Mouse (Mus musculus) intestine, embryonic 15.5 days (tissue): ENCODE measurements around the gene Hsd17b7. TPM values are rescaled to one million over a fixed set of nuclear protein-coding genes. Genes with fewer than 3 reads are reported as not detected.

ENCODE experiments used
- ATAC-seq: fragments of 200-750 bp; cut with Nextera tagmentation; 2 replicates; pipeline ENCODE4 v1.8.0; 2017; ENCODE audit warnings: moderate TSS enrichment, moderate library complexity
- H3K27ac ChIP-seq: fragments of 300-500 bp; sonication (generic); 2 replicates; pipeline ENCODE4 v1.5.1; 2015; ENCODE audit warnings: mild to moderate bottlenecking, inconsistent platforms
- H3K27me3 ChIP-seq: fragments of 300-500 bp; sonication (generic); replicated peaks from 2 replicates; pipeline ENCODE4 v1.6.1; 2015; ENCODE audit warnings: inconsistent platforms
- H3K36me3 ChIP-seq: fragments of 300-500 bp; sonication (generic); 2 replicates; pipeline ENCODE4 v1.6.1; 2015; ENCODE audit warnings: inconsistent platforms
- H3K4me1 ChIP-seq: fragments of 300-500 bp; sonication (generic); replicated peaks from 2 replicates; pipeline ENCODE4 v1.6.1; 2015; ENCODE audit warnings: inconsistent platforms
- H3K4me2 ChIP-seq: fragments of 300-500 bp; sonication (generic); replicated peaks from 2 replicates; pipeline ENCODE4 v1.6.1; 2015; ENCODE audit warnings: mild to moderate bottlenecking, inconsistent platforms
- H3K4me3 ChIP-seq: fragments of 300-500 bp; sonication (generic); replicated peaks from 2 replicates; pipeline ENCODE4 v1.5.1; 2015; ENCODE audit warnings: inconsistent platforms
- H3K9ac ChIP-seq: fragments of 300-500 bp; sonication (generic); 2 replicates; pipeline ENCODE4 v1.6.1; 2015; ENCODE audit warnings: inconsistent platforms
- H3K9me3 ChIP-seq: fragments of 300-500 bp; sonication (generic); 2 replicates; pipeline ENCODE4 v1.6.1; 2016; ENCODE audit warnings: inconsistent platforms
- WGBS: fragments of 180-500 bp; shearing (Covaris S2); methylation state at CpG from one replicate; pipeline ENCODE4 v1.1.7; 2015; 5-methylcytosine and 5-hydroxymethylcytosine counted together
- polyA plus RNA-seq: library from polyadenylated mRNA; unstranded; fragments of >200 nt; fragmentation: Nextera tagmentation; extraction: Ambion mirVana; gene quantifications from 2 replicates; pipeline ENCODE4 v1.2.1, GENCODE M21; 2015

Hsd17b7 gene
- polyA plus RNA-seq, 1 experiment from 2014 or later, result 27.1 TPM

GRCm38 (mm10) chr1:169909659-169910058 is 59.4 kb downstream of the Hsd17b7 start:
- H3K27ac ChIP-seq, result no peak overlapping the region
- H3K4me2 ChIP-seq, result no peak overlapping the region
- no peak overlapping the region for H3K4me3 ChIP-seq
- H3K27me3 ChIP-seq, result no peaks in the 10 kb centered on the region
- no peaks in the 10 kb centered on the region for H3K9me3 ChIP-seq
- H3K9ac ChIP-seq, result no peak overlapping the region
- no peaks in the 10 kb centered on the region for H3K4me1 ChIP-seq
- no peak for ATAC-seq
- H3K36me3 ChIP-seq, result no peaks in the 10 kb centered on the region
- 89% methylated on average over 6 of the region's 6 CpGs for WGBS

DNA sequence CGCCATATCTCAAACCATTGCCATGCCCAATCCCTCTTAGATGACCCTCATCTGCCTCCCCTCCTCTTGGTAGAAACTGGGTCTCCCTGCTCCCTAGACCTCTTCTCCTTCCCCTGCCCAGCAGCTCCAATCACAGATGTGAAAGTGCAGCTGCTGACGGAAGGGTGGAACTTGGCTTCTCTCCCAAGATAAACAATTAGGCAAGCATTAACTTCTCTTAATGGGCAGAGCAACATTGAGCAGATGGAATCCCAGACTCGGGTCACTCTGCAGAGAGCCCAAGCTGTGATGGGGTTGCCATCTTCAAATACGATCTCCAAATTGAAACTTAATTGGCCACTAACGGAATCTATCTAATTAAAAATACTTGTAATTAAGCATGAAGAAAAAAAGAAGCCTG is 59.9 kb downstream of the Hsd17b7 start:
- 67% methylated on average over 5 of the region's 5 CpGs for WGBS
- Histone ChIP-seq H3K36me3 (no peaks in the 10 kb centered on the region), H3K4me1 (no peaks in the 10 kb centered on the region), H3K9ac (no peak overlapping the region), H3K9me3 (no peaks in the 10 kb centered on the region), H3K4me2 (no peak overlapping the region), H3K4me3 (no peak overlapping the region), H3K27me3 (no peaks in the 10 kb centered on the region), H3K27ac (no peak overlapping the region)
- 0 out of 2 replicates have a peak, but pooled peaks have one; percentile 43 for ATAC-seq

- H3K27me3 ChIP-seq, result no peaks in the 10 kb centered on the region
- no peak for ATAC-seq
- no peak overlapping the region for H3K27ac ChIP-seq
- H3K4me1 ChIP-seq, result no peaks in the 10 kb centered on the region
- no peak overlapping the region for H3K4me2 ChIP-seq
- no peaks in the 10 kb centered on the region for H3K36me3 ChIP-seq
- 91% methylated on average over 3 of the region's 3 CpGs for WGBS
- H3K9me3 ChIP-seq, result no peaks in the 10 kb centered on the region
- no peak overlapping the region for H3K4me3 ChIP-seq
- H3K9ac ChIP-seq, result no peak overlapping the region
These were observed 68.2 kb downstream of the Hsd17b7 start for GRCm38 (mm10) chr1:169900771-169901336.

Other genes starting within 250 kb of the Hsd17b7 start
- 4.3 and 6.1 TPM in 2 replicates for gene Rgs4, start 221.6 kb downstream of the Hsd17b7 start, polyA plus RNA-seq
- gene Ccdc190, start 40.6 kb downstream of the Hsd17b7 start, polyA plus RNA-seq, result 0.14 TPM in 1 of 2 replicates, not detected in the other
- gene Ddr2, start 141.5 kb upstream of the Hsd17b7 start, polyA plus RNA-seq, result 36.2 and 38.6 TPM in 2 replicates
- gene Uap1, start 205.7 kb upstream of the Hsd17b7 start, polyA plus RNA-seq, result 52.4 and 54.5 TPM in 2 replicates
- gene Uhmk1, start 246.2 kb upstream of the Hsd17b7 start, polyA plus RNA-seq, result 7.9 TPM in 2 replicates